Mouse (Mus musculus) heart, embryonic 14.5 days (tissue): Measurements from ENCODE around the gene Prpf39. TPM values are rescaled to one million over a fixed set of nuclear protein-coding genes. Genes with fewer than 3 reads are reported as not detected.

Source experiments
- polyA plus RNA-seq: library from polyadenylated mRNA; unstranded; fragments of >200 nt; fragmentation: Nextera tagmentation; extraction: Ambion mirVana; gene quantifications from 2 replicates; pipeline ENCODE4 v1.2.1, GENCODE M21; 2014

Prpf39 gene
- polyA plus RNA-seq, 1 experiment from 2014 or later = 34.4 TPM

Other genes starting within 250 kb of the Prpf39 start
- gene Gm527, start 118.4 kb upstream of the Prpf39 start, polyA plus RNA-seq = 2.6 and 4.0 TPM in 2 replicates
- gene Klhl28, start 70.8 kb upstream of the Prpf39 start, polyA plus RNA-seq = 13.1 and 13.4 TPM in 2 replicates
- 17.9 and 21.5 TPM in 2 replicates for gene Togaram1, start 70.5 kb upstream of the Prpf39 start, polyA plus RNA-seq
- gene Fkbp3, start 37.7 kb downstream of the Prpf39 start, polyA plus RNA-seq = 492 and 495 TPM in 2 replicates
- 9.3 and 9.4 TPM in 2 replicates for gene Fancm, start 39.3 kb downstream of the Prpf39 start, polyA plus RNA-seq
- gene Mis18bp1, start 136.3 kb downstream of the Prpf39 start, polyA plus RNA-seq = 30.4 and 34.3 TPM in 2 replicates
- not detected in 2 replicates for gene Wdr20rt, start 189.2 kb downstream of the Prpf39 start, polyA plus RNA-seq